Mouse (Mus musculus) heart, postnatal 14 days (tissue): ENCODE results near the gene BC030867. TPM values are rescaled to one million over a fixed set of nuclear protein-coding genes. Genes with fewer than 3 reads are reported as not detected.
A peak's percentile ranks its signal among the peaks of the same experiment; 100 is the strongest.
"Not testable (repeated sequence)": the region's sequence is repeated elsewhere in the genome, so short reads cannot be mapped to it uniquely, and the experiment has no call there.

ENCODE experiments used
- DNase-seq, 2 experiments: peaks; one replicate each; pipeline ENCODE4 v3.0.0; 2021 to 2022
- intact Hi-C: fragments of 180-260 bp; cut with DNase I; formaldehyde crosslinking; loops from one replicate; pipeline ENCODE4 v1.15.1; 2025
- total RNA-seq, 2 experiments: library from RNA; stranded (reverse); gene quantifications; 2 replicates each; pipeline ENCODE4 v1.2.3; 2021

The BC030867 gene
- total RNA-seq, 2 experiments from 2014 or later, result 0.74 to 0.83 TPM

DNA sequence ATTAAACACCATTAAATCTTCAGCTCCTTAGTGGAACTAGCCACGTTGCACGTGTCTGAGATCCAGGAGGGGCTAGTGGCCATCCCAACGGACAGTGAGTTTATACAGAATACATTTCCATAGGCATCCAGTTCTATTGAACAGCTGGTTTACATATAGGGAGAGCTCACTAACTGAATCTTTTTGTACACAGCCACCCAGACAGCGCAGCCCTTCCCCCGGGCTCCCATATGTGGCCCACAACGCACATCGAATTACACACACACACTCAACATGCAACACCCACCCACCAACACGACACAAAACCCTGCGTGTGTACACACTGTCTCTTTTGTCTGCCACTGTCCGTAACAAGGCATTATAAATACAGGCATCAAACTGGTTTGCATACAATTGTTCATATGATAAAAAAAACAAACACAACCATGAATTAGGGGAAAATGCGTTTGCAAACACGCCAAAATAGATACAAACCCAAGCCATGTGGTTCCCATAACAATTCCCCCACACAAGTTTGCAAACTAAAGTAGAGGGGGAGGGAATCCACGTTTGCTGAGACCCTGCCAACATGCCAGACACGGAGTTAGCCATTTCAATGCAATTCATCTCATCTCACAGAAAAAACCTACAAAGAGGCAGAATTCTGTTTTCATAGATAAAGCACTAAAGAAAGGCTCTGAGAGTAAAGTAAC is 3.0 kb upstream of the BC030867 start:
- DNase-seq, result no peak
- intact Hi-C loops, result no loop called here

GRCm38 (mm10) chr11:102246273-102246635 is 2.4 kb upstream of the BC030867 start:
- intact Hi-C loops, result no loop called here
- DNase-seq, result no peak

GRCm38 (mm10) chr11:102246871-102247270 is 1.8 kb upstream of the BC030867 start:
- intact Hi-C loops, result no loop called here
- no peak for DNase-seq

DNA sequence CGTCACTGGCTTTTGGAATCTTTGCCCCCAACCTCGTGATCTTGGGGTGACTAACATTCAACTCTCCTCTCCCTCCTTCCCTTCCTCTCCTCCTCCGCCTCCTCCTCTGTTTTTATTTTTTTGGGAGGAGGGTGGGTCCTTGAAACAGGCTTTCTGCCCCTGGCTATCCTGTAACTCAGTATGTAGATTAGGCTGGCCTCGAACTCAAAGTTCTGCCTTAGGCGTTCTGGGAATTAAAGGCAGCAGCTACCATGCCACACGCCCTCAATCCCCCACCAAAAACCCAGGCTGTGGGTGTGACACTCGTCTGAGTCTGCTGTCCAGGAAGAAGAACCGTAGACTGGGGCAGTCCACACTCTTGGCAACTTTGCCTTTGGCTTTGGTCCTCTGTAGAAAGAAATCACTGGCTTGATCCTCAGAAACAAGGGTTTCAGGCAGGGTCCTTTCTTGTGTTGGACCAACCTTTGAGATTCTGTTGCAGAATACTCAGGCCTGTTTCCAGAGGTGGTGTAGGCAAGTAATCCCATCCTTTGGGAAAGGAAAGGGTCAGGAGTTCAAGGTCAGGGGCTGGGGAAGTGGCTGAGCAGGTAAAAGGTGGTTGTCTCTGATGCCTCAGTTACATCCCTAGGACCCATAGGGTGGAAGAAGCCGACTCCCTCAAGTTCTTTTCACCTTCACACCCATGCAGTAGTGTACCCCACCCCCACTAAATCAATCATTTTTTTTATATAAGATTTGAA is 839 bp downstream of the BC030867 start:
- no peak for DNase-seq
- intact Hi-C loops, result loop anchor here (2.0 kb wide), 2 partner anchors 15 kb away; no protein-coding TSS in a partner anchor

GRCm38 (mm10) chr11:102257514-102257913 is 8.8 kb downstream of the BC030867 start:
- no peak for DNase-seq

DNA sequence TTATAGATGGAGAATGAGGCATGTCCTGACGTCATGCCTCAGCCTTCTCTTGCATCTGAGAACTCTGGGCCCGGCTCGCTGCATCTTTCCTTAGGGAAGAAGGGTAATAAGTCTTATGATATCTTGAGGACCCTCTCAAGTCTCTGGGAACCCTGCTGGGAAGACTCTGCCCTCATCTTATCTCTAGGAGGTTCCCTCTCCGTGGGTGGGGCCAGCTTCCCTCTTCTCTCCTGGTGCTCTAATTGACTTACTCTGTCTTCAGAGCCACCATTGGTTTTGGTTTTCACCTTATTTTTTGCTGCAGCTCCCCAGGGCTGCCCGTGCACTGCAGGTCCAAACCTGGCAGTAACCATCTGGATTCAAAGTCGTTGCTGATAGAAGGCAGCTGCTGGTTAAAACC is 9.4 kb downstream of the BC030867 start:
- intact Hi-C loops, result no loop called here
- DNase-seq, result no peak

More at GRCm38 (mm10) chr11:102257514-102257913, 8.8 kb downstream of the BC030867 start:
- intact Hi-C loops, result no loop called here

- intact Hi-C loops, result no loop called here
- DNase-seq, result no peak
Observed at GRCm38 (mm10) chr11:102258521-102258920, 9.8 kb downstream of the BC030867 start.

DNA sequence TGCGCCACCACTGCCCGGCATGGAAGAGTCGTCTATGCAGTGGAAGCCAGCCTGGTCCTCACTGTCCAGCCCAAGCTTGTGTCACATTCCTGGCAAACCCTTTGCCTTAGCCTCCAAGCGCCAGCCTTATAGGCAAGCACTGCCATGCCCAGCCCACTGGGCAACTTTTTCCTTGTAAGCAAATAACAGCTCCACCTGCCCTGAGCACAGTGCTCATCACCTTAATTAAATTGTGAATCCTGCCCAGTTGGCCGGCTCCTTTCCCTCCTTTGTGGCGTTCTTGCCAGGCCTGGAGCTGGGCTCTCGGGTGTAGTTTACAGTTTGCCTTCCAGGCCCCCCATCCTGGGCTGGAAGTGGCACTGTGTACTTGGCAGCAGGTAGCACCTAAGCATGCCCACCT is 14.5 kb downstream of the BC030867 start:
- intact Hi-C loops, result no loop called here

GRCm38 (mm10) chr11:102265816-102266215 is 17.1 kb downstream of the BC030867 start:
- intact Hi-C loops, result loop anchor here (2.0 kb wide), 3 partner anchors 17 to 163 kb away; partner anchors contain the start of genes BC030867 and Tmem101
- DNase-seq, result no peak

More for the DNA sequence above, 14.5 kb downstream of the BC030867 start:
- DNase-seq, result no peak

GRCm38 (mm10) chr11:102266631-102267355 is 18.1 kb downstream of the BC030867 start:
- intact Hi-C loops, result loop anchor here (2.0 kb wide), 2 partner anchors 110 to 164 kb away; partner anchors contain the start of gene Tmem101
- no peak for DNase-seq

DNA sequence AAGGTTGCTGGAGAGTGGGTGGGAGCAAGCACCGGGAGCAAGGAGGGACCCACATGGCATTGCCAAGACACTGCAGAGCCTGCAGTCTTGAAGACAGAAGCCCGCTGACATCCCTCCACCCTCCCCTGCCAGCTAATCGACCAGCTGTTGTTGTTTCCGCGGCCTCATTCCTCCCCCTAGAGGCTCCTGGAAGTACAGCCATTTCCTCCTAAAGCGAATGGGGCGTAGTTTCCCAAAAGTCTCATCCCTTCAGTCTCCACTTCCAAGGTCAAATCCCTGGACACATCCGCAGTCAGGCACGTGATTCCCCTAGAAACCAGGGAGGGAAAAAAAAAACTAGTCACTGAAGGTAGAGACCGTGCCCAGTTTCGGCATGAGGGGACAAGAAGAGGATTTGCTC is 18.8 kb downstream of the BC030867 start:
- intact Hi-C loops, result loop anchor here (2.0 kb wide), 2 partner anchors 111 to 165 kb away; partner anchors contain the start of gene Tmem101
- DNase-seq, result peak; percentile 74 to 81

DNA sequence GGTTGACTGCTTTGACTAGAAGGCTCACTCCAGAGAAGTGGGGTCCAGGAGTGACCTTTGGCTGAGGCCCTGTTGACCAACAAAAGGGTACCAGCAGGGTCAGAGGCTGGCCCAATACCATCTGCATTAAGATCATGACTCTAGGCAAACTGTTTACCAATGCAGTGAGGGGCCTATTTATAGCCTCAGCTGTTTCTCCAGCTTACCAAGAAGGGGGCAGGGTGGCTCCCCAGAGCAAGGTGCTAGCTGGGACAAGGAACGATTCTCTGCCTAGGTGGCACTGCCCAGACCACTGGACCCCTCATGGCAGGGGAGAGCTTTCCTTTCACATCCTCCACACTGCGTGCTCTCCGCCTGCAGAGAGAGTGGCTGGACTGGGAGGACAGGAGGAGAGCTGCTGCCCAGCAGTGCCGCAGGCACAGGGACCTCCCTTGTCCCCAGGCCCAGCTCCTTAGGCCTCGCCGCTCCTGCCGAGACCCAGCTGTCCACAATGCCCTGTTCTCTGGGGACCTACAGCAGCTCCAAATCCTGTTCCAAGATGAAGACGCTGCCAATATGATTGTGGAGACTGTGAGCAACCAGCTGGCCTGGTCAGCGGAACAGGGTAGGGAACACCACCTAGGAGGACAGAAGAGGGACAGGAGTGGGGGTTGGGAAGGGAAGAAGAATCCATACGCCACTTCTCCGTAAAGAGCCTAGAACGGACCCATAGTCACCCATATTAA is 20.0 kb downstream of the BC030867 start, which contains the start of gene Asb16:
Asb16 (plus strand) TSS at position 224 of the 725 bp plus-strand sequence.
- intact Hi-C loops, result loop anchor here (1.0 kb wide), 1 partner anchor 20 kb away; the partner anchor contains the start of gene BC030867
- DNase-seq, result no peak

DNA sequence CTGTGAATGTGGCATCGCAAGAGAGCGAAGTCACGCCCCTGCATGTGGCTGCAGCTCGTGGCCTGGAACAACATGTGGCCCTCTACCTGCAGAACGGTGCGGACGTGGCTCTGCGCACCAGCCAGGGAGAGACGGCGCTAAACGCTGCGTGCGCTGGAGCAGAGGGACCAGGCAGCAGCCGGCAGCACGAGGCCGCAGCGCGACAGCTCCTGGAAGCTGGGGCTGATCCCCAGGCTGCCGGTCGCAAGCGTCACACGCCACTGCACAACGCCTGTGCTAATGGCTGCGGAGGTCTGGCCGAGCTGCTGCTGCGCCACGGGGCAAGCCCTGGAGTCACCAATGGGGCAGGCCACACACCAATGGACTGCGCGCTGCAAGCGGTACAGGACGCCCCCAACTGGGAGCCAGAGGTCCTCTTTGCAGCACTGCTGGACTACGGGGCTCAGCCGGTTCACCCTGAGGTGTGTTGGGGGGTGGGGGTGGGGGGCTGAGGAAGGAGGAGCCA is 27.8 kb downstream of the BC030867 start:
- DNase-seq, result peak; percentile 26 to 44
- intact Hi-C loops, result no loop called here

- intact Hi-C loops, result no loop called here
Observed at GRCm38 (mm10) chr11:102277754-102278153, 29.1 kb downstream of the BC030867 start.

GRCm38 (mm10) chr11:102279595-102279994 is 30.9 kb downstream of the BC030867 start:
- no peak for DNase-seq
- intact Hi-C loops, result no loop called here

More at GRCm38 (mm10) chr11:102277754-102278153, 29.1 kb downstream of the BC030867 start:
- no peak for DNase-seq

DNA sequence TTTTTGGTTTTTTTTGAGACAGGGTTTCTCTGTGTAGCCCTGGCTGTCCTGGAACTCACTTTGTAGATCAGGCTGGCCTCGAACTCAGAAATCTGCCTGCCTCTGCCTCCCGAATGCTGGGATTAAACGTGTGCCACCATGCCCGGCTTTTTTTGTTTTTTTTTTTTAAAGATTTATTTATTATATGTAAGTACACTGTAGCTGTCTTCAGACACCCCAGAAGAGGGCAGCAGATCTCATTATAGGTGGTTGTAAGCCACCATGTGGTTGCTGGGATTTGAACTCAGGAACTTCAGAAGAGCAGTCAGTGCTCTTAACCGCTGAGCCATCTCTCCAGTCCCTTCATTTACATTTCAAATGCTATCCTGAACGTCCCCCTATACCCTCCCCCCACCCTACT is 31.6 kb downstream of the BC030867 start:
- intact Hi-C loops, DNase-seq: not testable (repeated sequence)

- DNase-seq, result no peak
- intact Hi-C loops, result no loop called here
Observed at GRCm38 (mm10) chr11:102283922-102284321, 35.2 kb downstream of the BC030867 start.

DNA sequence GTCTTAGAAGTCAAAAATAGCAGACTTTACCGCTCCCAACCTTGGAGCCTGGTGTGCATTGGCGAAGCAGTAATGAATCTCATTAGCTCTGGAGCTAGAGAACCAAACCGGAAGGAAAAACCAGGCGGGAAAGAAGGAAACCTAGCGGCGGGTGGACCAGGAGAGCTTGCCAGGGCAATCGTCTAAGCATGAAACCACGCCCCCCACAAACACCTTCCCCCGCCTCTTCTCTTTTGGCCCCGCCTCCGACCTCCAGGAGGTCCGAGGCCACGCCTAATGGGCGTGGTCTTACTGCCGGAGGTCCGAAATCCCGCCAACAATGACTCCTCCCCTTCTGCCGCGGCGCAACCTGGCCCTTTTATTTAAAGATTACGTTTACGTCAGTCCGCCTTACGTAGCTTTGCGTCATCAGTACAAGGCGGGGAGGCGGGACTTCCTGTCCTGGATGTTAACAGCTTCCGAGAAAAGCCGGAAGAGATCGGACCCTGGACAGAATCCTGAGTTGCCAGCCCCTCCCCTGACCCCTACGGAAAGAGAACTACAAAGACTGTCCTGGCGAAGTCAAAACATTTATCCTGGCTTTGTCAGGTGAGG is 35.9 kb downstream of the BC030867 start, which contains the start of gene Tmub2:
Tmub2 (plus strand) TSS at position 431 of the 594 bp plus-strand sequence.
- intact Hi-C loops, result no loop called here
- peak; percentile 92 to 95 for DNase-seq
